Mouse (Mus musculus) left cerebral cortex, adult 8-10 months (tissue): ENCODE measurements at regions not wholly inside any gene's neighbourhood (a gene's known extent, or its start where the extent isn't known, plus 50 kb on each side); places are given as distances from the start of the nearest gene placed in this dataset.

Source experiments
- DNase-seq, 2 experiments: peaks; one replicate each; pipeline ENCODE4 v3.0.0; 2022; ENCODE audit warnings: low spot score in 2 of 2

DNA sequence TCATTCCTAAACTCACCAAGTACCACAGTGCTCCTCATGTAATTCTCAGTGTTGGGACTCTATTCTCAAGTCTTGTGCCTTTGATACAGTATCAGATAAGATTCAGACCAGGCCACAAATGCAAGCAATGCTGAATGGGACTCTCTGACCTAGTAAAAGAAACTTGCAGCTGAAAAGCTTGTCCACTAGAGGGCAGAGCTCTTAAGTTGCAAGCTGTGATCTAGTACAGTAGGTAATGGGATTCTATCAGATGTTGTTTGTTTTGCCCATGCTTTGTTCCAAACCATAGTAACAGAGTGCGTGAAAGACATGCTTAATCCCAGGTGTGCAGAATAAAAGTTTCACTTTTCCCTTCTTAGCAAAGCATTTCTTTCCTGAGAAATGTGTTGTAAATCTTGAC is 383.2 kb upstream of the Chrm2 start:
- no peak for DNase-seq

DNA sequence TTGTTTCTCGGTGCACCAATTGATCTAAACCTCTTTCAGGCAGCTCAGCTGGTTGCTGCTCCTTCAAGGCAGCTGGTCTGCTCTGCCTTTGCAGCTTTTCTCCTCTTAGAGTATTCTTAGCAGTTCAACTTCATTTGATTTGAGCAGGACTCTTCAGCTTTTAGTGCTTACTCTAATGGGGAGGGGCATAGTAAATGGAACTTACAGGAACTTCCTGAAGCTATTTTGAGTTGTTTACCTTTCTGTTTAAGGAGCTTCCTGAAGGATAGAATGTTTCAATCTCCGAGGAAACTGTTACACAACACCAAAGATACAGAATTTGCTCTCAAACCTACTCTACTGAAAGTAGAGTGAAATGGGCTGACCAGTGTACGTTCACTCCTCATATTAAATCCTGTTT is 385.8 kb upstream of the Chrm2 start:
- no peak for DNase-seq

DNA sequence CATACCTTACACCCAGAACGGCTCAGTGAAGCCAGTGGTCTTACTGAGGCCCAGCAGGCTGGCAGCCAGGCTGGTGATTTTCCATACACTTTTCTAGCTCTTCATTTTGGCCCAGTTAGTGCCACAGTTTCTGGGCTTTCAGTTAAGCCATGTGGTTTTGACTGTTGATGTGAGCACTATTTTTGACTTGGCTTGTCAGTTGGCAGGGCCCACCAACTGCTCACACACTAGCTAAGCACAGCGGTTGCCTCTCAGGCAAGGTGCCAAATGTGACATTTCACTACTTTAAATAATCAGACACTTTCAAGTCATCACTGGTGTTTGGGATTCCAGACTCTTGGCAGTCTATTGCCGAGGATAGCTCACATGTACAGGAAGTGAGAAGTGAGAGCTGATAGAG is 399.0 kb upstream of the Chrm2 start:
- peak in 1 of 2 experiments; percentile 79 for DNase-seq

DNA sequence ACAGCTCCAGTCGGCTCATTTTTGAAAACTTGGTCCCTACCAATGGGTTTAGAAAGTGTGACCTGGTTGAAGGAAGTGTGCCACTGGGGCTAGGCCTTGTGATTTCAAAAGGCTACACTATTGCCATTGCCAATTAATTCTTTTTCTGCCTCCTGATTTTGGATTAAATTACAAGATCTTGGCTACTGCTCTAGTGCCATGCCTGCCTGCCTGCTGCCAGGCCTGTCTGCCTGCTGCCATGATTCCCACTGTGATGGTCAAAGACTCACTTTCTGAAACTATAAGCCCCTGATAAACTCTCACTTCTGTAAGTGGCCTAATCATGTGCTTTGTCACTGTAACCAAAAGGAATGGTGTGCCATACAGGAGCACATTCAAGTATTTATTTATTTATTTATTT is 400.4 kb upstream of the Mtpn start:
- no peak for DNase-seq

- DNase-seq = no peak
Observed at GRCm38 (mm10) chr6:35924189-35924588, 384.5 kb upstream of the Mtpn start.

DNA sequence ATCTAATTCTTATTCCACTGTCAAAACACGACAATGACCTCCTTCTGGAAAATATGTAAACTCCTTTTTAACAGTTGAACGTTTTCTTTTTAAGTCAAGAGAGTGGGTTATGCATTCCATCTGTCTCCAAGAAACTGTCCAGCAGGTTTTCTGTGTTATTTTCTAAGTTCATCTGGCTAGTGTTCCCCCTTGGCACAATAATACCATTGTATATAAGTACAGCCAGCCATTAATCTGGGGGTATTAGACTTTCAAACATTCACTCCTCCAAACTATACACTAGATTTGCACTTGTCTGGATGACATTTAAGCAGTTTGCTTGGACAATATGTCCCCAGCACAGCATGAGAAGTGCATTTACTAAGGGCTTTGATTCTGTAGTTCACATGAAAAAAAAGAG is 358.3 kb upstream of the Mtpn start:
- no peak for DNase-seq

DNA sequence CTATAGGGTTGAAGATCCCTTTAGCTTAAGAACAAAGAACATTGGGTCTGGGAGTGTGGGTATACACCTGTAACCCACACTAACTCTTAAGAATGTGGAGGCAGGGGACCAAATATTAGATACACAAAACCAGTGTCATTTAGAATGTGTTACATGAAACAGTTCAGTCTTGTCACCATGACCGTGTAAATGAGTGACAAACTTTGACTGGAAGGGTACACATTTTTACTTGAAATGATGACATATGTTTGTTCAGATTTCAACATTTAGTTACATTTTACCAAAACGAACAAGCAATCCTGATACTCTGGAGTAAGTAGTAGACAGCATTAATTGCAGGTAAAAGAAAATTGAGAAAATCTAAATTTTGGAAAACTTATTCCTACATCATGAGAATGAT is 356.0 kb upstream of the Mtpn start:
- DNase-seq = no peak

GRCm38 (mm10) chr6:35874671-35875070 is 335.0 kb upstream of the Mtpn start:
- DNase-seq = no peak

DNA sequence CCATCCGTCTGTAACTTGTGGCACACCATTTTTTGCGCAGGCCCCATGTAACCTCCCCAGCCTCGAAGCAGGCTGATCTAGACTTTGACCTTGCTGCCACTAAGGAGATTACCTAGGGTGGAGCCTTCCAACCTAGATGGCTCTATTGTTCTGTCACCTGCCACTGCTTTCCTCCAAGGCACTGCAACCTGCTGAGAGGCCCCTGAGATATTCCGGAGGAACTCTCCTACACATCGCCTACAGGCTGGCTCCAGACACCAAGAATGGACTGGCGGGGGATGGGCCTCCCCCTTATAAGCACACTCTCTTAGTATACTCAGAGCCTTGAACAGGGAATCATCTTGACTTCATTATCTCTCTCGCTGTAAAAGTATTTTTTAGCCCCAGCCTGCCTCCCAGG is 331.7 kb upstream of the Mtpn start:
- no peak for DNase-seq

DNA sequence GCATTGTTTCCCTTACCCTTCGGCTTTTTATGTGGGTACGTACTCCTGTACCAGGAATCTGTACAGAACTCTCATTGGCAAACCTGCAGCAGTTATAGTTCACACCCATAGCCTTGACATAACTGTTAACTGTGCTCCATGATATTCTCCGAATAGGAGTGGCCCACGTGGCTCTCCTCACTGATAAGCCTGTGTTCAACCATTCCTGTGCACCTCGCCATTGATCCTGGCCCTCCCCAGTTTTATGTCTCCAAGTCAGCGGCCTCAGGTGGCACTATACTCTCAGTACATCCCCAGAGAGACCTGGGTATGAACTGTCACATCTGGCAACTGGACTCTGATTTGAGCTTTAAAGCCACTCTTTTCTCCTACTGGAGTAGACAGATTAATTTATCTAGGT is 324.5 kb upstream of the Mtpn start:
- DNase-seq = no peak

DNA sequence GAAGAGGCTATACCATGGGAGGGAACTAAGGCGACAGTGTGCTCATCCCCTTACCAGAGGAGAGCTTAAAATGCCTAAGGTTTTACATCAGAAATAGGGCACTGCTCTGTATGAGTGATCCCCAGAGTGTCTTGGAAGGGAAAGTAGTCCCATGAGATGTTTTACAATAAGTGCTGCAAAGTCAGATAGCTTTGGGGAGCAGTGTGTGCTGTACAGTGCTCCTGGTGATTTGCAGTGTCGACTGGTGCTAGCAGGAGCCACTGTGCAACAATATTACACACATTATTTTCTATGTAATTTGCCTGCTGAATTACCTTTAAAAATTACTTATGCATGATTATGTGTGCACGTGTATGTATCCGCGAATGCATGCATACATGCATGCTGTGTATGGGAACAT is 314.3 kb upstream of the Mtpn start:
- DNase-seq = no peak

GRCm38 (mm10) chr6:35816657-35817056 is 277.0 kb upstream of the Mtpn start:
- DNase-seq = no peak

DNA sequence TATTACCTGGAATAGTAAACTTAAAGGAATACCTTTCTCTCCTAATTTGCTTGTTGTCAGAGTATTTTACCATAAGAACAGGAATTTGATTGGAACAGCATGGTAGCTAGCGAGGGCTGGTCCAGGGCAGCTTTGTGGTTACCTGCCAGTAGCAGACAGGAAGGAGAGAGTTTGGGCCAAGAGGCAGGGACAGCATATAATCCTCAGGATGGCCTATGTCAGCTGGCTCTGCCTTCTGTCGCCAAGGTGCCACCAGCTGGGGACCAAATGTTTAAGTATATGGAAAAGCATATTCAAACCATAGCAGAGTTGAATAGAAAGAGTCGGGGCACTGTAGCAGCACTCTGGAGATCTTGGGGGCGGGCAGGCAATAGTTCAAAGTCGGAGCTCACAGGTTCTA is 274.8 kb upstream of the Mtpn start:
- no peak for DNase-seq

DNA sequence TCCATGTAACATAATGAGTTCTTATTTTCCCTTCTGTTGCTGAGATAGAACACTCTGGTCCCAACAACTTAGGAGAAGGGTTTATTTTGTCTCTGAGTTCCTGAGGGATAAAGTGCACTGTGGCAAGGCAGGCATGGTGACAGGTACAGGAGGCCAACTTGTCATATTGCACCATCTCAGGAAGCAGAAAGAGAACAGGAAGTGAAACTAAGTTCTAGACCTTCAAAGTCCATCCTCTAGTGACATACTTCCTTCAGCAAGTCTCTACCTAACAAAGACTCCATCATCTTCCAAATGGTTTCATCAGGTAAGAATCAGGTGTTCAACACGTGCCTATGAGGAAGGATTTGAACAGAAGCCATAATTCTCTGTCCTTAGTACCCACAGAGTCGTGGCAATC is 266.1 kb upstream of the Mtpn start:
- DNase-seq = no peak

- no peak for DNase-seq
Observed at GRCm38 (mm10) chr6:35804041-35804440, 264.4 kb upstream of the Mtpn start.

DNA sequence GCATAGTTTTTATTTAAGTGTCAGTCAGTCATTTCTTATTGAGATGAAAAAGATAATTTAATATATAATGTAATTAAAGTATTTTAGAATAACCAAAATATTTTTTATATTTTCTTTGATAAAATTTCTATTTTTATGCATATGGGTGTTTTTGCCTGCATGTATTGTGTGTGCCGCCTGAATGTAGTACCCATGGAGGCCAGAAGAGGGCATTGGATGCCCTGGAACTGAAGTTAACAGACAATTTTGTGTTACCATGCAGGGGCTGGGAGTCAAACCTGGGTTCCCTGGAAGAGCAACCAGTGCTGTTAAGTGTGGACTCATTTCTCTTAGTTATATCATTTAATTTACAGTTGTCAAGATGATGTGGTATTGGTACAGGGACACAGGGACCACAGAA is 240.0 kb upstream of the Mtpn start:
- no peak for DNase-seq

GRCm38 (mm10) chr6:35770907-35771306 is 231.2 kb upstream of the Mtpn start:
- DNase-seq = no peak

DNA sequence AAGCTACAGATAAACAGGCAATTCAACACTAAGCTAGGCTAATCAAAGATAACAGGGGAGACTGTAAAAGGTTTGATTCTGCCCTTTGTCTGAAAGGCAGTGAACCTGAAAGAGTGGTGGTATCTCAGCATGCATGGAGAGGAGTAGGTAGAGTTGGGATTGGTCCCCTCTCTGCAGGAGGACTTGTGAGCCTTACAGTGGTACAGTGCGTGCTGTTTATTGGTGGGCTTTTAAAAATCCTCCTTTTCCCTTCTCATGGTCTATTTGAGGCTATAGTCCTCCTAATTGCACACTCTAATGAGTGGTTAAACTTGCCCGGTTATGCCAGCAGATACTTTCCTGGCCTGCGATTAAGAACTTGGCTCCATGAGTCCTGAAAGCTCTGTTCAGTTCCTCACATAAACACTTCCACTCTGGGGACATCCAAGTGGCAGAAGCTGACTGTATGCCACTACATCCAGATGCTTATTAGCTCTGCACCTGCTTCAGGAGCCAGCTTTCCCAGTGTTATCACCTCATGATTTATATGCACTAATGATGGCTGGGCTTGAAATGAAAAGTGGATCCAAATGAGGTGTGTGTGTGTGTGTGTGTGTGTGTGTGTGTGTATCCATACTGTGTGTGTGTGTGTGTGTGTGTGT is 220.0 kb upstream of the Mtpn start:
- DNase-seq = no peak

- no peak for DNase-seq
Observed at GRCm38 (mm10) chr6:35746034-35746433, 206.3 kb upstream of the Mtpn start.

DNA sequence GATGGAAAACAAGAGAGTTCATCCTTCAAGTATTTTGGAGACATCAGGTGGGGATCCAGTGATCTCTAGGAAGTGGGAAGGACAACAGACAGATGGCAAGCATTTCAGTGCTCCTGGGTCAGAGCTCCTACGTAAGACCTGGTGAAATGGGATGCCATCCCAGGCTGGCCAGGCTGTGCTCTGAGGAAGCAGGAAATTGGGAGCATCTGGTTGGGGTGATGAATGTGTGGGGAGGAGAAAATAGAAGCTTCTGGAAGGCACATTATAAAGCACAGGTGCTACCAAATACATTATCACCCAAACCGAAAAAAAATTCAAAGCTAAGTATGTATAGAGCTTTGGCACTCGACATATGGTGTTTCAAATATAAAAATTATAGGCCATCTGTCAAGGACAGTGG is 165.9 kb upstream of the Mtpn start:
- DNase-seq = peak in 1 of 2 experiments; percentile 29

DNA sequence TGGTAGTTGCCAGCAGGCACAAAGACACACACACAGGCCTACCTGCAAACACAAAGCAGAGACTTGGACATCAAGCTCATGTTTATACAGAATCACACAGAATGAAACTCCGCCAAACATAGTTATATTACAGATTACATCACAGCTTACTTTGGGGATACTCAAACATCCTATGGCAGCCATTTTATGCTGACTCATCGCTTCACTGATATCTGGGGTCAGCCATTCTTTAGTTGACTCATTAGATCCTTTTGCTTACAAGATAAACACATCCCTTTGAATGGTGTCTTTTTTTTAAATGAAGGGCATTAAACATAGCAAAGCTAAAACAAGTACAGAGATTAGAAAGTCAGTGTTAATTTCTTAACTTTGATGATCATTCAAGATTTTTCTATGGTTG is 127.4 kb upstream of the Mtpn start:
- DNase-seq = no peak

GRCm38 (mm10) chr6:35651401-35651800 is 111.7 kb upstream of the Mtpn start:
- DNase-seq = no peak

DNA sequence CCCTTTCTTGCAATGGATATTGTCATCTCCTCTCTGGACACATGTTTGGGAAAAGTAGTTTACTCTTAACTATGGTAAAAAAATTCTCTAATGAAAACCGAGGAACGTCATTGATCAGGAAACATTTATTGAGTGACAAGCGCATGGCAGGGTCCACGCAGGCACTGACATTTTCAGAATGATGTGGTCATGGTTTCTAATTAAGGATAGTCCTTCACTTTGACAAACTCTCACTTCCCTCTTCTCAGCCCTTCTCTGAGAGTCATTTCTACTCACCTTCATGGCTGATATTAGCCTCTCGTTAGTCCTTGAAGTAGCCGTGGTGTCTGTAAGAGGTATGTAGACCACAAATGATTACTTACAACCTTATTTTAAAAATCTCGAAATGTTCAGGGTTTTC is 105.5 kb upstream of the Mtpn start:
- no peak for DNase-seq

DNA sequence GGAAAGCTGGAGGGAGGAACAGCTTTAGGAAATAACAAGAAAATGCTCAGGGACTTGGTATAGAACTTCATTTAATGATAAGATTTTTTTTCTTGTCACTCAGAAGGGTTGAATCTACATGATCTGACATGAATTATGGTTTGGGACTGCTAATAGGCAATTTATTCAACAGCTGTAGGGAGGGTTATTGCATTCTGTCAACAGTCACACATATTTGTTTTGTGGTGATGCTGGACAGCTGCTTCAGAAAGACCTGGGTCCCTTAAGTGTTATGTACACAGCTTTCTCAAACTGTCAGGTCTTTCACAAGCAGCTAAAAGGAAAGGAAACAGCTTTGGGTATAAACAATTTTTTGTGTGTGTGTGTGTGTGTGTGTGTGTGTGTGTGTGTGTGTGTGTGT is 101.0 kb upstream of the Mtpn start:
- DNase-seq = no peak
